Mouse (Mus musculus) lung, embryonic 15.5 days (tissue): ENCODE data around the gene Stim1. TPM values are rescaled to one million over a fixed set of nuclear protein-coding genes. Genes with fewer than 3 reads are reported as not detected.
A peak's percentile ranks its signal among the peaks of the same experiment; 100 is the strongest.

ENCODE experiments used
- ATAC-seq: fragments of 200-750 bp; cut with Nextera tagmentation; 2 replicates; pipeline ENCODE4 v1.8.0; 2017; ENCODE audit warnings: moderate number of reproducible peaks, borderline replicate concordance; ENCODE audit not compliant: low FRiP score, low TSS enrichment; ENCODE audit errors: extremely low read depth
- H3K27ac ChIP-seq: fragments of 300-500 bp; sonication (generic); 2 replicates; pipeline ENCODE4 v1.5.1; 2015; ENCODE audit warnings: moderate library complexity, mild to moderate bottlenecking, inconsistent platforms
- H3K27me3 ChIP-seq: fragments of 300-500 bp; sonication (generic); 2 replicates; pipeline ENCODE4 v1.6.1; 2015; ENCODE audit warnings: inconsistent platforms
- H3K36me3 ChIP-seq: fragments of 300-500 bp; sonication (generic); 2 replicates; pipeline ENCODE4 v1.6.1; 2015; ENCODE audit warnings: inconsistent platforms
- H3K4me1 ChIP-seq: fragments of 300-500 bp; sonication (generic); 2 replicates; pipeline ENCODE4 v1.6.1; 2015; ENCODE audit warnings: inconsistent platforms
- H3K4me2 ChIP-seq: fragments of 300-500 bp; sonication (generic); 2 replicates; pipeline ENCODE4 v1.6.1; 2015; ENCODE audit warnings: inconsistent platforms, mild to moderate bottlenecking, moderate library complexity
- H3K4me3 ChIP-seq: fragments of 300-500 bp; sonication (generic); 2 replicates; pipeline ENCODE4 v1.5.1; 2015; ENCODE audit warnings: mild to moderate bottlenecking, inconsistent platforms
- H3K9ac ChIP-seq: fragments of 300-500 bp; sonication (generic); 2 replicates; pipeline ENCODE4 v1.6.1; 2015; ENCODE audit warnings: inconsistent platforms
- H3K9me3 ChIP-seq: fragments of 300-500 bp; sonication (generic); 2 replicates; pipeline ENCODE4 v1.6.1; 2016; ENCODE audit warnings: inconsistent platforms
- WGBS: fragments of 180-500 bp; shearing (Covaris S2); methylation state at CpG from one replicate; pipeline ENCODE4 v1.1.7; 2015; 5-methylcytosine and 5-hydroxymethylcytosine counted together
- polyA plus RNA-seq: library from polyadenylated mRNA; unstranded; fragments of >200 nt; fragmentation: Nextera tagmentation; extraction: Ambion mirVana; gene quantifications from 2 replicates; pipeline ENCODE4 v1.2.1, GENCODE M21; 2015

Stim1 gene
- 16.7 and 20.1 TPM in 2 replicates for polyA plus RNA-seq

DNA sequence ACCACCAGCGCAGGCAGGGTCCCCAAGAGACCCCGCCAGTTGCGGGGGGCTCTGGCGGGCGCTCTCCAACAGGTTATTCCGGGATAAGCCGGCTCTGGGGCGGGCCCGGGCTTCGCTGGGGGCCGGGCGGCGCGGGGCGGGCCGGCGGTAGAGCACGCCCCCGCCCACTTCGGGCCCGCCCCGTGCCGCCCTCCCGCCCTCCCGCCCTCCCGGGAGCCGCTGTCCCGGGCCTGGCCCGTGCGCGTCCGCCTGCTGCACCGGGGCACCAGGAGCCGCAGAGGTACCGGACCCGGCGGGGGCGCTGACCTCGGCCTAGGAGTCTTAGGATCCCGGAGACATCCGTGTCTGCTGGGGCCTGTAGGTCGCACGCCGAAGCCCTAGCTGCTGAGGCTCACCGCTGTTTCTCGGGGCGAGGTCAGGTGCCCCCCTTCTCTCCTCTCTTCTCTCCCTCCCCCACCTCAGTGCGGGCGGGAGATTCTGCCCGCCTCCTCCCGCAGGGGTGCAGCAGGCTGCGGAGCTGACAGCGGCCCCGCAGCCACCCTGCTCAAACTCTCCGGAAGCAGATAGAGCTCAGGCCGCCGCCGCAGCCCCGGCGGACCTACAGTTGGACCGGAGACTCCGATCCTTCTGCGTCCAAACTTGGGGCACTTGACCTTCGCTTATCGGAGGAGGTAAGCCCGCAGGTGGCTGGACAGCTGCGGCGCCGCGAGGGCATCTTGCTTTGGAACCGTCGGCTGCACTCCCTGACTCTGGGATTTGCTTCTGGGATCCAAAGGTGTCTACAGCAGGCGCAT is at the start of gene Stim1:
Stim1 (plus strand) TSS at position 206 of the 794 bp plus-strand sequence.
- Histone ChIP-seq H3K9ac (peak within 1 kb of the TSS; percentile 67), H3K9me3 (no peaks in the 10 kb centered on the region), H3K4me1 (peaks cover 14% of the 10 kb centered on the region; the same call in 1 of the 2 replicates), H3K4me2 (peak within 1 kb of the TSS; percentile 84), H3K36me3 (no peaks in the 10 kb centered on the region), H3K27me3 (no peaks in the 10 kb centered on the region), H3K27ac (peak within 1 kb of the TSS; percentile 57), H3K4me3 (peak within 1 kb of the TSS; percentile 72)
- peak; percentile 95 for ATAC-seq
- under 1% methylated on average over 38 of the region's 73 CpGs for WGBS

DNA sequence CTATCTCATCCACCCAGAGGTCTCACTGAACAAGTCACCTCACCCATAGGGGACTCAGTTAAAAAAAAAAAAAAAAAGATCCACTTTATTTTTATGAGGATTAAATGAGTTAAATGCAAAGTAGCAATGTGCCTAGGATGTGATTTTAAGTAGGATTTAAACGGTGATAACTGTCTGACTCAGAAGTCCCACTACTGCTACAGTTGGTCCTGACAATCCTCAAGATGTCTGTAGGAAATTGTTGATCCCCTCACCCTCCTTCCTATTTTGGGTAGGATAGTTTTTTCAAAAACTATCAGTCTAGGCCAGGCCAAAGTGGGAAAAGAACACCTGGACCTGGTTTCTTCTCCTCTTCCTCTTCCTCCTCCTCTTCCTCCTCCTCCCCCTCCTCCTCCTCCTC is 45.7 kb upstream of the Stim1 start:
- Histone ChIP-seq H3K36me3 (no peaks in the 10 kb centered on the region), H3K9ac (no peak overlapping the region), H3K27ac (no peak overlapping the region), H3K9me3 (no peaks in the 10 kb centered on the region), H3K4me3 (no peak overlapping the region), H3K4me1 (peaks cover 15% of the 10 kb centered on the region), H3K4me2 (peak overlapping the region; percentile 69; the same call in 1 of the 2 replicates), H3K27me3 (no peaks in the 10 kb centered on the region)
- 29% methylated on average over 1 of the region's 1 CpGs for WGBS
- ATAC-seq, result 0 out of 2 replicates have a peak, but pooled peaks have one; percentile 4

DNA sequence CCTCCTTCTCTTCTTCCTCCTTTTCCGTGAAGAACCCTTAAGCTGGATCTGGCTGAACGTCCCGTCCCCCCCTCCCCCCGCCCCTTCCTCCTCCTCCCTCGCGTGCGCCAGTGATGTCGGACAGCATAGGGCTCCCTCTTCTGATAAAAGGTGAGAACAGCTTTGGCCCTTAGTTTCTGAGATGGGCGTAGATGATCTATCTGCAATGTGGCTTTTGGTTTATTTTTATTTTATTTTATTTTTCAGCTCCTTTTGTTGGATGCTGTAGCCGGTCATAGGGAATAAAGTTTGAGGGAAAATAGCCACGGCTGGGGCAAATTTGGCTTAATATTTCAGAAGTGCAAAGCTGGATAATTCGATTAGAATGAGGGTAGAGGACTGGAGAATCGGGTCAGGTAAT is 45.3 kb upstream of the Stim1 start:
- whole genome bisulfite sequencing, result under 1% methylated on average over 7 of the region's 13 CpGs
- peak overlapping the region; percentile 82; the same call in 1 of the 2 replicates for H3K9ac ChIP-seq
- peaks cover 15% of the 10 kb centered on the region for H3K4me1 ChIP-seq
- H3K4me2 ChIP-seq, result peak overlapping the region; percentile 69
- peaks cover 1% of the 10 kb centered on the region; the same call in 1 of the 2 replicates for H3K36me3 ChIP-seq
- peak overlapping the region; percentile 90 for H3K27ac ChIP-seq
- H3K4me3 ChIP-seq, result peak overlapping the region; percentile 77
- H3K27me3 ChIP-seq, result no peaks in the 10 kb centered on the region
- no peaks in the 10 kb centered on the region for H3K9me3 ChIP-seq
- peak; percentile 77; the same call in 1 of the 2 replicates for ATAC-seq

DNA sequence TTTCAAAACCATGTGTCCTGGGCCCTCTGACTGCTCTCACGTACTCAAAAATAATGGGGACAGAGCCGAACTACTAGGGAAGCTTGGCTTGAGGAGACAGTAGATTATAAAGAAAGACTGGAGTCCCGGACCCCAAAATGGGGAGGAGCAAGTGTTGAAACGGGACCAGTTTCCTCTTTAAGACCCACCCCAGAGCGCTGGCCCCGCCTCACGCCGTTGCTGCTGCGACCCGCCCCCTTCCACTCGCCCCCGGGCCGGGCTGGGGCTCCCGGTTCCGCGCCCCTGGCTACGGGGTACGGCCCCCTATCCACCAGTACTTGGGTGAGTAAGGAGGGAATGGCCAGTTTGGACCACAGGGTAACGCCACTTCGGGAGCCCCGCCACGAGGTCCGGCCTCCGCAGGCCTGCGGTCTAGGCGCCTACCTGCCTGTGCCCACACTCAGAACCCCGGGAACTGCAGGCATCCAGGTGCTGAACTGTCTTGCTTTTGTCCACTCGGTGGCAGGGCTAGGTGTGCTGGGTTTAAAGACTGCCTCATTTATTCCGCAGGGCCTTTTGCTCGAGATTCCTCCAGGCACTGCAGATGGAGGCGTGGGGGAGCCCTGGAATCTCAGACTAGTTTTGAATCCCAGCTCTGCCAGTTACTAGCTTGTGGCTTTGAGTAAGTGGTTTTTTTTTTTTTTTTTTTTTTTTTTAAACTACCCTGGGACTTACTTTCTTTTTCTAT is 44.6 kb upstream of the Stim1 start:
- peak; percentile 91 for ATAC-seq
- Histone ChIP-seq H3K9ac (peak overlapping the region; percentile 82), H3K4me2 (peak overlapping the region; percentile 69), H3K4me1 (peaks cover 15% of the 10 kb centered on the region), H3K36me3 (peaks cover 8% of the 10 kb centered on the region; the same call in 1 of the 2 replicates), H3K27me3 (no peaks in the 10 kb centered on the region), H3K4me3 (peak overlapping the region; percentile 77), H3K27ac (peak overlapping the region; percentile 90), H3K9me3 (no peaks in the 10 kb centered on the region)
- 1% methylated on average over 31 of the region's 31 CpGs for WGBS

DNA sequence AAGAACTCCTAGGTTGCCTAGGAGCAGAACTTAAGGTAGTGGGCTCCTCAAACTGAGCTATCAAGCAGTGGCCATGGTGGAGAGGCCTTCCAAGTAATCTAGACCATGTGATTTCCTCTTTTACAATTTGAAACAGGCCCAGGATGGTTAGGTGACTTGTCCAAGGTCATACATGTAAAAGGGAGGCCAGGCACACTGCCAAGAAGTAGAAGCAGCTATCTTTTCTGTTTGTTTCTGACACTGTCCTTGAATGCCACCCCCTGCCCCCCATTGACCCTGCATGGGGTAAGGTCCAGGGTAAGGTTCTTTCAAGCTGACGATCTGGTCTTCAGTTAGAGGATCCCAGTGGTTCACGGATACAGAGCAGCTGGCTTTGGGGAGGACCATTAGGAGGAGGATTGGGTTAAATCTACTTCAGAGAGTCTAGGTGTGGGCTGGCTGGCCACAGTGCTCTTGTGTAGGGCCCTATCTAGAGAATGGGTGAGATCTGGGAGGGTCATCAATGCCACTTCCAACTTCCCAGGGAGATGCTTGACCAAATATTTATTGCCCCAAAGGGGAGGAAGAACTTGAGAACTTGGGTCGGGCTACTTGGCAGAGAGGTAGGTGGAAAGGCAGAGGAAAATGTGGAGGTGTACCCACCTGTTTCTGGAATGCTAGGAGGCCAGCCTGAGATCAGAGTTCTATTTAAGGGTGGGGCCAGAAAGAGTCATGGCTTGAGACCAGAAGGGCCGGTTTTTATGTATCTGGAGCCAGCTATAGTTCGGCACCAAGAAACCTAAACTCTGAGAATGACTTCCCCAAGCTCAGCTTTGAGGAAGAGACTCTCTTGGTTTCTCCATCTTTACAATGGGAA is 43.5 kb upstream of the Stim1 start:
- Histone ChIP-seq H3K4me2 (peak overlapping the region; percentile 69), H3K36me3 (peaks cover 13% of the 10 kb centered on the region), H3K4me1 (peaks cover 15% of the 10 kb centered on the region), H3K27ac (peak overlapping the region; percentile 76), H3K9ac (0 out of 2 replicates have a peak overlapping the region, but pooled peaks have one; percentile 9), H3K9me3 (no peaks in the 10 kb centered on the region), H3K27me3 (no peaks in the 10 kb centered on the region), H3K4me3 (no peak overlapping the region)
- WGBS, result 65% methylated on average over 5 of the region's 5 CpGs
- ATAC-seq, result no peak

DNA sequence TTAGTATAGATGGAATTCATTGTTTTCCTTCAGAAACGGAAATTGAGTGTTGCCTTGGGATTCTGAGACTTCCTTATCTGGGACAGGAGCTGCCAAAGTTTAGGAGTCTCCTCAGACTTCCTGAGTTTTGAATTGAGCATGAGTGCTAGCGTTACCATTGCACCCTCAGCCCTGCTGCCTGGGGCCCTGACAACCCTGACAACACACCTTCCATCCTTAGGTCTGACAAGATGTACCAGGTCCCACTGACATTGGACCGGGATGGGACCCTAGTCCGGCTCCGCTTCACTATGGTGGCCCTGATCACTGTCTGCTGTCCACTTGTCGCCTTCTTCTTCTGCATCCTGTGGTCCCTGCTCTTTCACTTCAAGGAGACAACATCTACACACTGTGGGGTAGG is 41.6 kb upstream of the Stim1 start:
- Histone ChIP-seq H3K27ac (no peak overlapping the region), H3K36me3 (peaks cover 17% of the 10 kb centered on the region), H3K4me1 (peaks cover 15% of the 10 kb centered on the region), H3K9me3 (no peaks in the 10 kb centered on the region), H3K9ac (no peak overlapping the region), H3K27me3 (no peaks in the 10 kb centered on the region), H3K4me2 (no peak overlapping the region), H3K4me3 (no peak overlapping the region)
- no peak for ATAC-seq
- 85% methylated on average over 6 of the region's 6 CpGs for WGBS

DNA sequence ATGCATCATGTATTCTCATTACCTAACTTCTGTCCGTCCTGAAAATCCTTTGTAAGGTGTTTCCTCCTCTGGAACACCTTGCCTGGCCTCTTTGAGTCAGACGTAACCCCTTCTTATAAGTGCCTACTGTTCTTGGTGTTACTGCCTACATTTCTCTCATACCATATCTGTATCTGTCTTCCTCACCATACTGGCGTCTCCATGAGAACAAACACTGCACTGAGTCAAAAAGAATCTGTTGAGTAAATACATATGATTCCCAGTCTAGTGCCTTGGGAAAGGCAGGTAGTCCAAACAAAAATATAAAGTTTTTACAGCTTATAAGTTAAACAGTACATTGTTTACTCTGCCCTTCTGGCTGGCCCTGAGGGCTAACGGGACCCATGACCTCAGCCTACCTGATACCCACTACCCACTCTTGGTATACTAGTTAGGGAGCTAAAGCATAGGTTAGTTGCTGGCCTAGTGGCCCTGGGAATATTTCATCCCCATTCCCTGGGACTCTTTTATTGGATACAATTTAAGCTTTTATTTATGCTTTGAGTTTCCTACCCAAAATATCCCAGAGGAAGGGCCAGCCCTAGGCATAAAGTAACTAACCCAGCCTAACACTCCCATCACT is 39.4 kb upstream of the Stim1 start:
- no peak overlapping the region for H3K4me2 ChIP-seq
- peaks cover 15% of the 10 kb centered on the region for H3K4me1 ChIP-seq
- ATAC-seq, result no peak
- H3K4me3 ChIP-seq, result no peak overlapping the region
- H3K27ac ChIP-seq, result no peak overlapping the region
- H3K36me3 ChIP-seq, result peaks cover 24% of the 10 kb centered on the region
- no peaks in the 10 kb centered on the region for H3K27me3 ChIP-seq
- WGBS, result 64% methylated on average over 4 of the region's 4 CpGs
- no peaks in the 10 kb centered on the region for H3K9me3 ChIP-seq
- no peak overlapping the region for H3K9ac ChIP-seq

DNA sequence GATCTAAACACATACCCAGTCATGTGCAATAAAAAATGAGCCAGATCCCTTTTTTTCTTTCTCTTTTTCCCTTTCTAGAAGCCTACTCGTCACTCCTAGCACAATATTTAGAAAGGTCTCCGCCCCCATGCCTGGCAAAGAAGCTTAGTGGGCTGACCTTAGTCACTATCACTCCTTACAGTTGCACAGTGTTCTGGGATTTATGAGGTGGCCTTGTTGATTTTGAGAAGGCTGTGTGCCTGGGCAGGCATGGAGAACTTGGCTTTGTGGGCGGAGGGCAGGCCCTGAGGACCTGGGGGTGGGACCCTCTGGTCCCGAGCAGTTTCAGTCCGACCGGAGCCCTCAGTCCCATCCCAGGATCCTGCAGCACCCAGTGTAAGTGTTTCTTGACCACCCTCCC is 37.8 kb upstream of the Stim1 start:
- Histone ChIP-seq H3K4me2 (no peak overlapping the region), H3K9ac (no peak overlapping the region), H3K4me1 (0 out of 2 replicates have a peak, but pooled peaks cover 4% of the 10 kb centered on the region), H3K9me3 (no peaks in the 10 kb centered on the region), H3K27me3 (no peaks in the 10 kb centered on the region), H3K36me3 (peaks cover 25% of the 10 kb centered on the region), H3K4me3 (no peak overlapping the region), H3K27ac (no peak overlapping the region)
- no peak for ATAC-seq
- 71% methylated on average over 6 of the region's 6 CpGs for WGBS

DNA sequence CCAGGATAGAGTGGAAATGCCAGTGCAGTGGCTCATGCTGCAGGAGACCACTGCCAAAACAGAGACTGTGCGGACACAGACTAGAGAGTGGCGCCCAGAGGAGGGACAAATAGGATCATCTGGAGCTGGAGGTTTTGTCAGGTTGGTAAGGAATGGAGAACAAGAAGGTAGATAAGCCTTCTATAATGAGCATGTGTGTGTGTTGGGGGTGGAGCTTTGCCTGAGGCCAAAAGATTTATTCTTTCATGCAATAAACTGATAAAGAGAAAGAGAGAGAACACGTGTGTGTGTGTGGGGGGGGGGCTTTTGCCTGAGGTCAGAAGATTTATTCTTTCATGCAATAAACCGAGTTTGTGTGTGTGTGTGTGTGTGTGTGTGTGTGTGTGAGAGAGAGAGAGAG is 34.5 kb upstream of the Stim1 start:
- H3K9ac ChIP-seq, result no peak overlapping the region
- peaks cover 40% of the 10 kb centered on the region for H3K36me3 ChIP-seq
- no peak overlapping the region for H3K27ac ChIP-seq
- H3K27me3 ChIP-seq, result no peaks in the 10 kb centered on the region
- no peak for ATAC-seq
- no peak overlapping the region for H3K4me2 ChIP-seq
- no peak overlapping the region for H3K4me3 ChIP-seq
- no peaks in the 10 kb centered on the region for H3K9me3 ChIP-seq
- WGBS, result 61% methylated on average over 4 of the region's 4 CpGs
- H3K4me1 ChIP-seq, result no peaks in the 10 kb centered on the region

DNA sequence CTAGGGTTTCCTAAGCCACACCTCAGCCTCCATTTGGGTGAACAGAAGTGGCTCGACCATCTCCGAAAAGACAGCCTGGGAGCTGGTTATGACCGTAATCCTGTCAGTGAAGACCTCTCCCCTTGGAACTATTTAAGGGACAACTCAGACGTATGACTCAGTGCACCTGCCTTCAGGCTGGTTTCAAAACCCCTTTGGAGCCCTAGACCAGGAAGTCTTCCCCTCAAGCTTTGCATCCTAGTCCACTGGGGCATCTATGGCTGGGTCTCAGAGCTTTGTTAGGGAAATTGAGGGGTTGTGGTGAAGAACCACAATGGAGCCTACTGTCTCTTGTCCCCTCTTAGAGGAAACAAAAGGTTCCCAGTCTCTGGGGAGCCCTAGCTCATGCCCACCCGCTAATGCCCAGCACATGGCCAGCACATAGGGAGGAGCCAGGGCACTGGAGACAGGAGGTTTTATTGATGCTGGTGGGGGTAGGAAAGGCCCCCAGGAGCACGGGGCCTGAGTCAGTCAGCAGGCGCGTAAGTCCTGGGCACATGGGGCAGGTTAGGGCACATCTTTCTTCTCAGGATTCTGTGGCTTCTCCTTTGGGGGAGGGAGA is 28.8 kb upstream of the Stim1 start:
- H3K9me3 ChIP-seq, result no peaks in the 10 kb centered on the region
- 90% methylated on average over 8 of the region's 8 CpGs for WGBS
- H3K4me2 ChIP-seq, result no peak overlapping the region
- H3K4me3 ChIP-seq, result no peak overlapping the region
- peaks cover 3% of the 10 kb centered on the region; the same call in 1 of the 2 replicates for H3K4me1 ChIP-seq
- peaks cover 60% of the 10 kb centered on the region for H3K36me3 ChIP-seq
- no peak overlapping the region for H3K27ac ChIP-seq
- no peaks in the 10 kb centered on the region for H3K27me3 ChIP-seq
- no peak overlapping the region for H3K9ac ChIP-seq
- ATAC-seq, result no peak

DNA sequence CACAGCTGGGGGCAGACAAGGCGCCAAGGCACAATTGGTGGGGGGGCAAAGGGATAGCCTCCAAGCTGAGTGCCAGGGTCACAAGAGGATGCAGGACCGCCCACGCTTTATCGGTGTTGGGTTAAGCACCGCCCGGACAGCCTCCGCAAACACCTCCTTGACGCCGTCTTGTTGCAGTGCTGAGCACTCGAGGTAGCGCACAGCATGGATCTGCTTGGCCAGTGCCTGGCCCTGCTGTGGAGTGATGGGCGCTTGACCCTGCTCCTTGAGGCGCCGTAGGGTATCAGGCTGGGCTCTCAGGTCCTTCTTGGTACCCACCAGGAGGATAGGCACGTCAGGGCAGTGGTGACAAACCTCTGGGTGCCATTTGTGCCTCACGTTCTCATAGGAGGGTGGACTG is 28.0 kb upstream of the Stim1 start:
- no peak overlapping the region for H3K4me3 ChIP-seq
- no peak overlapping the region for H3K27ac ChIP-seq
- H3K27me3 ChIP-seq, result no peaks in the 10 kb centered on the region
- H3K9me3 ChIP-seq, result no peaks in the 10 kb centered on the region
- no peak overlapping the region for H3K9ac ChIP-seq
- no peak overlapping the region for H3K4me2 ChIP-seq
- H3K4me1 ChIP-seq, result peaks cover 11% of the 10 kb centered on the region
- no peak for ATAC-seq
- peaks cover 60% of the 10 kb centered on the region for H3K36me3 ChIP-seq
- WGBS, result 77% methylated on average over 16 of the region's 16 CpGs
